Mouse (Mus musculus) urinary bladder, postnatal 14 days (tissue): ENCODE measurements around the gene Aif1.
A peak's percentile ranks its signal among the peaks of the same experiment; 100 is the strongest.

ENCODE experiments used
- DNase-seq: peaks from one replicate; pipeline ENCODE4 v3.0.0; 2021; ENCODE audit warnings: low spot score

Aif1 gene

DNA sequence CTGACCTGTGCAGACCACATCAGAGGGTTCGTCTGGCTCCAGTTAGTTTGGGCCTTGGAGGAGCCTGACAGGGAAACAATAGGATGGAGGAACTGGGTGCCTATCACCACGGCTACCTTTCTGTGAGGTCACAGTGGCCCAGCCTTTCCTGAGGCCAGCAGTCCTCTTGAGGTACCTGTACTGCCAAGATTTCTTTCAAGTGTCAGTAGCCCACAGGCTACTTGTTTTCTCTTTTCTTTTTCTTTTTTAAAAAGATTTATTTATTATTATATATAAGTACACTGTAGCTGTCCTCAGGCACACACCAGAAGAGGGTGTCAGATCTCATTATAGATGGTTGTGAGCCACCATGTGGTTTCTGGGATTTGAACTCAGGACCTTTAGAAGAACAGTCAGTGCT is at the start of gene Aif1:
Aif1 (minus strand) TSS at position 101 of the 400 bp plus-strand sequence.
- DNase-seq: no peak

GRCm38 (mm10) chr17:35225456-35225855 is 49.6 kb upstream of the Aif1 start:
- no peak for DNase-seq

GRCm38 (mm10) chr17:35224641-35225040 is 48.8 kb upstream of the Aif1 start:
- DNase-seq: no peak

DNA sequence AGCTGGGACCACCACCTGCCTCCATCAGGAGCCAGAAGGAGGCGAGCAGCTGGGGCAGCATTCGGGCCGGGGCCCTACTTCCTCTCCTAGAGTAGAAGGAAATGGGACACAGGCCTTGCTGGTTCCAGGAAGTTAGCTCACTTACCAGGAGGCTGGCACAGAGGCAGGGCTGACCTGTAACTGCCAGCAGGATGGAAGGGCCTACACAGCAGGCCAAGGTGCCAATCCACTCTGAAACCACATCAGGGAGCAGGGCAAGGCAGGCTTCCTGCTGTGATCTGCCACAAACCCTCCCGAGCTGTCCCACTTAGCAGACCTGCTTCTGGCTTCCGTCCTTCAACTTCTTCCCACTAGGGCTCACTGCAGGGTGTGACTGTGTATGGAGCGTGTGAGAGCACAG is 46.4 kb upstream of the Aif1 start:
- DNase-seq: no peak

GRCm38 (mm10) chr17:35220156-35220952 is 44.5 kb upstream of the Aif1 start, which contains the start of gene Gm16181:
Gene Gm16181 (plus strand): TSS chr17:35220834.
- no peak for DNase-seq

DNA sequence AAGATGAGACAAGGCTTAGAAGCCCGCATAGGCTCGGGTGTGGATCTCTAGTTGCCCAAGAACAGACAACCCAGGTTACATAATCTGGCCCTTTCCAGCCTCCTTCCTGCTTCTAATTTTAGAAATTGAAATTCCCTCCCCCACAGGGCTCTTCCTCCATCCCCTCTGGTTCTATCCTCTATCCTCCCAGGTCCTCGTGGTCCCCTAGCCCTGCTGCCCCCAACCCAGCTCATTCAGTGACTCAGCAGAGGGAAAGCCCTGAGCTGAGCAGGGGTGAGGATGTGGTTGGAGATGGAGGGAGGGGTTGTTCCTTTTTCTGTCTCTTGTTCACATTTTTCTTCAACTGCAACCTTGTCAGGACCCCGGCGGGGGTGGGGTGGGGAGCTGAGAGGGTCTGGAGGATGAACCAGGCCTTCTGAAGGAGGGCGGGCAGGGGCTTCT is 43.8 kb upstream of the Aif1 start:
- no peak for DNase-seq

DNA sequence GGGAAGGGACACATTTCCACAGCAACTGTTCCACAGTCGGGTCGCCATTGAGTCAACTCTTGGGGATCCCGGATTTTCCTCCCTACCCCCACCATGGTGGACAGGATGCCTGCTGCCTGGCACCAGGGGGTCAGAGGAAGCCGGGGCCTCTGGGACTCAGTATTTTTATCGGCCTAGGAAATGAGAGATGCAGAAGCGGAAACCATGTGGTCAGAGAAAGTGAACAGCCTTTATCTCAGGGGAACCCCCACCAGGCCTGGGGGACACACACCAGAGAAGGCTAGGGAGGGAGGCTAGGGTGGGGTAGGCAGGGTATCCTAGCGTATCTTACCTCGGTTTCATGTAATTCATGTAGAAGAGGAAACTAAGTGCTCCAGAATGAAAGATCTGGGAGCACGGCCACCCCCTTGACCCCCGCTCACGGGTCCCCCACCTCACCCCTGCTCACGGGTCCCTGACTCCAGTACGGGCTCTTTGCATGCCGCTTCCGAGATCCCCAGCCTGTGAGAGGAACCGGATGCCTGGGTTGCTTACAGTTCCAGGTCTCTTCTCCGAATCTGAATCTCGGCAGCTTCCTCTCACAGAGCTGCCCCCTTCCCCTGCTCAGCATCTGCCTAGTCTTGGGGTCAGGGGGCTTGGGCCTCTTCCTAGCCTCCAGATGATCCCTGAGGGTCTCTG is 42.8 kb upstream of the Aif1 start:
- no peak for DNase-seq

DNA sequence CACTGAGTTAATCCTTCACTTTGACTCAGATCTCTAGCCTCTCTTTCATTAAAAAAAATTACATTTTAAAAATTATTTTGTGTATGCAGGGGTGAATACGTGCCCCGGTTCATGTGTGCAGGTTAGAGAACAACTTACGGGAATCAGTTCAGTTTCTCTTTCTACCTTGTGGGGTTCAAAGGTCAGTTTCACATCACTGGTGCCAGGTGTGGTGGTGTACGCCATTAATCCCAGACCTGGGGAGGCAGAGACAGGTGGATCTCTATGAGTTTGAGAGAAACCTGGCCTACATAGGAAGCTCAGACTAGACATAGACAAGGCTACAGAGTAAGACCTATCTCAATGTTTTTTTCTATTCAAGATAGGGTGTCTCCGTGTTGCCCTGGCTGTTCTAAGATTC is 37.2 kb upstream of the Aif1 start:
- no peak for DNase-seq

GRCm38 (mm10) chr17:35210593-35210992 is 34.7 kb upstream of the Aif1 start:
- DNase-seq: no peak

DNA sequence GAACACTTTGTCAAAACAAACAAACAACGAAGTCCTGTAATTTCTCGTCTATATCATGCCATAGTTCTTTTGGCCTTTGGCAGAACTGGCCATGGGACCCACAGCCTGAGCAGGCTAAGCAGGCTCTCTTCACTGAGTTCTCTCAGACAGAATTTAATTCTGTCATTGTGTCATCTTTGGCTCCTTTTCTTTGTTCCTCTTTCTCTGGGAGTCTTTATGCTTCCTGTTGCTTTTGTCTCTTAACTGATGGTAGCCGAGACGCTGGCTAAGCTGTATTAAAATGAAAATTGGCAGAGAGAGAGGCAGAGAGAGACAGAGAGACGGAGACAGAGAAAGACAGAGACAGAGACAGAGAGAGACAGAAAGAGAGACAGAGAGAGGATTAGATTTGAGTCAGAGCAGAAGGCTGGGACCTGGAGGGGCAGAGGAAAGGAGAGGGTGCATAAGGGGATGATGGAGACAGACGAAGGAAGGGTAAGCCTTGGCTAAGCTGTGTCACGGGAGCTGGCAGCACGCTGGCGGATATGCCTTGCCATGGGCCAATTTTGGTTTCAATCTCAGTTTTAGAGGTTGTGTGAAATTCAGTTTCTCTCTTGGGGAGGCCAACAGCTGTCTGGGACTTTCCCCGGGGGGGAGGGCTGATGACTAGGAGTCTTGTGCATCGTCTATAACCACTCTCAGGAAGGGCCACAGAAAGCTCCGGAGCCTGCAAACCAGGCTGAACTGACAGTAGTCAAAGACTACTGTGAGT is 34.1 kb upstream of the Aif1 start:
- no peak for DNase-seq

- DNase-seq: no peak
Measured at GRCm38 (mm10) chr17:35205380-35205769, 29.5 kb upstream of the Aif1 start.

- no peak for DNase-seq
Measured at GRCm38 (mm10) chr17:35204494-35205379, 28.9 kb upstream of the Aif1 start, which contains the start of gene Lta. Gene Lta (minus strand): TSS chr17:35205351.

DNA sequence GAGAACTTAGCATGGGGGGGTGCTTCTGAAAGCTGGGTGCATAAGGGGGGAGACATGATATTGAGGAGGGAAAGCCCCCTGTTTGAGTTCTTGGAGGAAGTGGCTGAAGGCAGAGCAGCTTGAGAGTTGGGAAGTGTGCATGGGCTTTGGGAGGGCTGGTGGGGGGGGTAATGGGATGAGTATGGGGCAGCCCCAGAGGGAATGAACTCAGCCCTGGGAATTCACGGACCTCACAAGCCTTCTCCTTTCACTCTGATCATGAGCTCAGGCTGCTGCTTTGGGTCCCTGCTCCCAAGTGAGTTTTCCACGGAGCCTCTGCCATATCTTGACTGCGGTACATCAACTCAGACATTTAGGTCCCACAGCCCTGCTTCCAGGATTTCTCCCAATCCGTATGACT is 26.6 kb upstream of the Aif1 start:
- no peak for DNase-seq

DNA sequence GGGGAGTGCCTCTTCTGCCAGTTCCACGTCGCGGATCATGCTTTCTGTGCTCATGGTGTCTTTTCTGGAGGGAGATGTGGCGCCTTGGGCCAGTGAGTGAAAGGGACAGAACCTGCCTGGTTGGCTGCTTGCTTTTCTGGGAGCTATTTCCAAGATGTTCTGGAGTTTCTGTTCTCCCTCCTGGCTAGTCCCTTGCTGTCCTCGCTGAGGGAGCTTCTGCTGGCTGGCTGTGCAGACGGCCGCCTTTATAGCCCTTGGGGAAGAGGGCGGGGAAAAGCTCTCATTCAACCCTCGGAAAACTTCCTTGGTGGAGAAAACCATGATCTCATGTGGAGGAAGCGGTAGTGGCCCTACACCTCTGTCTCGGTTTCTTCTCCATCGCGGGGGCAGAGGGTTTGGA is 25.9 kb upstream of the Aif1 start, which contains the start of gene Tnf:
Tnf (minus strand) TSS at position 221 of the 400 bp plus-strand sequence.
- peak; percentile 49 for DNase-seq

DNA sequence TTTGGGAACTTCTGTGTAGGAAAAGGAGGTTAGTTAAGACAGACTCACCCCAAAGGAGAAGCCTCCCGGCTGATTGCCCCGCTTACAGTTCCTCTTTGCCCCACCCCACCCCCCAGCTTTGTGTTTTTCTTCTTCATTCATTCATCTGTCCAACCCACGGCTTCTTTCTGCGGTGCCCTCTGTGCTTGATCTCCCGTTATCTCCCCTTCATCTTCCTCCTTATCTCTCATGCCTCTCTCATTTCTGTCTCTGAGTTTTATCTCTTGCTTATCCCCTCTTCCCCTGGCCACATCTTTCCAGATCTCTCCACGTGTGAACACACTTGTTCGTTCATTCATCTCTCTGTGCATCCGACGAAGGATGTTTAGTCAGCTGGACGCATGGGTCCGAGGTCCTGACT is 25.3 kb upstream of the Aif1 start:
- DNase-seq: no peak

DNA sequence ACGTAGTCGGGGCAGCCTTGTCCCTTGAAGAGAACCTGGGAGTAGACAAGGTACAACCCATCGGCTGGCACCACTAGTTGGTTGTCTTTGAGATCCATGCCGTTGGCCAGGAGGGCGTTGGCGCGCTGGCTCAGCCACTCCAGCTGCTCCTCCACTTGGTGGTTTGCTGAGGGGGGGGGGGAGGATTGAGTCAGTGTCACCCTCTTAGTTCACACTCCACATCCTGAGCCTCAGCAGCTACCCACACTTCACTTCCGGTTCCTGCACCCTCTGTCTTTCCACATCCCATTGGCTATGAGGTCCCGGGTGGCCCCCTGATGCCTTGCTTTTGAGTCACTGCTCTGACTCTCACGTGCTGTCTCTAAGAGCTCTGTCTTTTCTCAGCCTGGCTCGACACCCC is 24.5 kb upstream of the Aif1 start:
- DNase-seq: no peak

DNA sequence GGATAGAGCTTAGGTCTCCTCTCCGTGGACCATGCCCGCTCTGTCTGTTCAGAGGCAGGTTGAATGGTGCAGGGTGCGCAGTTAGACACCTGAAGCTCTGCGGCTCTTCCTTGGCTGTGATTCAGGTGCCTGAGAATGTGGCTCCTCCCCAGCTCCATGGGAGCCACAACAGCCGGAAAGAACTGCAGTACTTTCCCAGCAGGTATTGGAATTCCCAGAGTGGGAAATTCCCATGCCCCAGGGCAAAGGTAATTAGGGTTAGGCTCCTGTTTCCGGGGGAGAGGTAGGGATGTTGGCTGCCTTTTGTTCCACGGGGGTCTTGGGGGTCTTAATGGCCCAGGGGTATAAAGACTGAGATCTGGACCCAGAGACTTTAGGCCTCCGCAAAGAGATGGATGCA is 23.1 kb upstream of the Aif1 start:
- no peak for DNase-seq

- DNase-seq: no peak
Measured at GRCm38 (mm10) chr17:35198029-35198428, 22.2 kb upstream of the Aif1 start.

DNA sequence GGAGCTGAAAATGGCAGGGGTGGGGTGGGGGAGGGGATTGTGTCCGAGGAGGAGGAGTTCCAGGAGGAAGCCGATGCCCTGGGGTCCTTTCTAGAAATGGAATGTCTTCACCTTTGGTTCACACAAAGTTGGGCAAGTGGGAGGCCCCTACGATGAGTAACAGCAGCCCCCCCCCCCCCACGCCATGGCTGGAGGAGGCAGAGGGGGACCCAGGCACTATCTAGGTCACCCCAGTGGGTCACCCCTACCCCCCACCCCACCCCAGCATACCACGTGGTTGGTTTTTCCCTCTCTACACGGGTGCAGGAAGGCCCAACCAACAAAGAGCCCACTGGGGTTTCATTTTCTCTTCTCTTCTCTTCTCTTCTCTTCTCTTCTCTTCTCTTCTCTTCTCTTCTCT is 21.3 kb upstream of the Aif1 start:
- DNase-seq: no peak

GRCm38 (mm10) chr17:35196321-35196641 is 20.4 kb upstream of the Aif1 start:
- DNase-seq: no peak

DNA sequence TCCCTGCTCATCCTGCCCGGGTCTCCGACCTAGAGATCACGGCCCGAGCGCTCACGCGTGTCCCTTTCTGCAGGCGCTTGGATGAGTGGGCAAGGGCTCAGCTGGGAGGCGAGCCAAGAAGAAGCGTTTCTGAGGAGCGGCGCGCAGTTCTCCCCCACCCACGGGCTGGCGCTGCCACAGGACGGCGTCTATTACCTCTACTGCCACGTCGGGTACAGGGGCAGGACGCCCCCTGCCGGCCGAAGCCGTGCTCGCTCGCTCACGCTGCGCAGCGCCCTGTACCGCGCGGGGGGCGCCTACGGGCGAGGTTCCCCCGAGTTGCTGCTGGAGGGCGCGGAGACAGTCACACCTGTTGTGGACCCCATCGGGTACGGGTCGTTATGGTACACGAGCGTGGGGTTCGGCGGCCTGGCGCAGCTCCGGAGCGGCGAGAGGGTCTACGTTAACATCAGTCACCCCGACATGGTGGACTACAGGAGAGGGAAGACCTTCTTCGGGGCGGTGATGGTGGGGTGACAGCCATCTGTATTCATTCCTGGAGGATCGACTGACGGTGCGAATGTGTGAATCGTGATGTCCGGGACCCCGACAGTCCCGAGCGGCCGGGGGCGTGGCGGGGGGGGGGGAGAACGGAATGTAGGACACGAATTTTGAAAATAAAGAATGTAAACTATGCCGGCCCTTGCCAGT is 19.9 kb upstream of the Aif1 start:
- DNase-seq: peak; percentile 84
